Mouse (Mus musculus): ENCODE results near the gene Vps37b.

DNA sequence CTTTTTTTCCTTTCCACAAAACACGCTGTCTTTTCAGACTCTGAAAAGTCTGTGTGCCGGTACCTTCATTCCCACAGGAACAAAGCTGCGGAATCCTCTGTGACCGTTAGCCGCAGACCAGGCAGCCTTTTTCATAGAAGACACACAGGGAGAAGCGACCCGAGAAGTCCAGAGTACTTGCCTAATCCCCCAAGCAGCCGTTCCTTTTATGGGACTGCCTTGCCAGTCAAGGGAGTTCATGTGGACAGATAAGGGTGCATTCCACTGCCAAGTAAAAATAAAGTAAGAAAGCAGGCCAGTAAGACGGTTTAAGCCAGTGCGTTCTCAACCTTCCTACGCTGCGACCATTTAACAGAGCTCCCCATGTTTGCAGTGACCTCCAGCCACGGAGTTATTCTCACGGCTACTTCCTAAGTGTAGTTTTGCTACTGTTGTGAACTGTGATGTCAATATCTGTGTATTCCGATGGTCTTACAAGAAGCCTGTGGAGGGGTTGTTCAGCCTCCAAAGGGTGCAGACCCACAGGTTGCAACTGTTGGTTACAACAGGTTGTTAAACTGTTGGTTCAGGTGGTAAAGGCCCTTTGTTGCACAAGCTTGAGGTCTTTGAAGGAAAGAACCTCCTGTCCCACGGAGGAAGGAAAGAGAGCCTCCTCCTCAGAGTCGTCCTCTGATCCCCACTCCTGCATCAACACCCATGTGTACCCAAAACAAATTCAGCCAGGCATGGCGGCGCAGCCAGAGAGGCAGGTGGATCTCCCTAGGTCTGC is 4.2 kb downstream of the Vps37b start:
- TF ChIP-seq CTCF (IDR thresholded peaks at IDR 0.05; ENCODE audit: control insufficient read depth, insufficient read depth, insufficient replicate concordance, low read depth, low read length) (no peak), POLR2A (IDR thresholded peaks at IDR 0.05; ENCODE audit: control insufficient read depth, low read depth, low read length) (no peak)
